Mouse (Mus musculus) mature B cell (primary cell): ENCODE results near the gene Olfr1258.
"Not testable (repeated sequence)": the region's sequence is repeated elsewhere in the genome, so short reads cannot be mapped to it uniquely, and the experiment has no call there.

Source experiments
- in situ Hi-C: fragments of 300-500 bp; cut with MboI; formaldehyde crosslinking; loops from 2 replicates; pipeline ENCODE4 v1.14.3; 2019

The Olfr1258 gene

DNA sequence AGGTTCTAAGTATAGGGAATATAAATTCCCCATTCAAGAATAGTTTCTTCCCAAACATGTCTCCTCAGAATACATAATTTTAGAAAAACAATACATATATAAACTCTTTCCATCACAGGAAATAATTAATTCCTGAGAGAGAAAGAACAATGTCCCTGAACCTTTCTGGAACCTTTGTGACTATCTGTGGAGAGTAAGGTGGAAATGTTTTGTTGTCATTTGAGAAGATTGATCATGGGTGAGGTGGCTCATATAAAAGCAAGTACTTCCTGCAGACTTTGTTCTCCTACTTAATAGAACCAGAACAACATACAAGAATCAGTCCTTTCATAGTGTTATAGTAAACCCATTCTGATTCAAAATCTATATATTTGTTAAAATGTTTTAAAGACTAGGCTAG, at the start of gene Olfr1258:
Olfr1258 (plus strand) TSS at position 301 of the 400 bp plus-strand sequence.
- in situ Hi-C loops = no loop called here

GRCm38 (mm10) chr2:89878137-89878536, 49.0 kb upstream of the Olfr1258 start, which contains the start of gene Olfr1257:
Gene Olfr1257 (plus strand): TSS chr2:89878437.
- in situ Hi-C loops = no loop called here

GRCm38 (mm10) chr2:89912616-89913015, 14.5 kb upstream of the Olfr1258 start:
- in situ Hi-C loops = not testable (repeated sequence)

- in situ Hi-C loops = no loop called here
Observed at GRCm38 (mm10) chr2:89948564-89948963, 21.5 kb downstream of the Olfr1258 start, which contains the start of gene Olfr1259. Gene Olfr1259 (minus strand): TSS chr2:89948664.

DNA sequence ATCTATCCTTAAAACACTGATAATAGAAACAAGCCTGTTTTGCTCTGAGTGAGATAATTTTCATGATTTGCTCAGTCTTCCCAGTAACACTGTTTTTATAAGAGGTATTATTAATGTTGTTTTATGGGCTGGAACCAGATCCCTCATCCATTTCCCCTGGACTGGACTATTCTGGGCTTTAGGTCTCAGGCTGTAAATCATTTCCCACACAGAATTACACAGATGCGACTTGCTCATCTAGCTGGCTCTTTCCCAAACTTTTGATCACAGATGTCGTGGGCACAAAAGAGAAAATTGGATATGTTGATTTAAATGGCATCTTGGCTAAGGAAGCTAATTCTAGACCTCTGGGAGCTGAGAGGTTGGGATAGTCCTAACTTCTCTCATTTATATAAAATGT, 47.1 kb downstream of the Olfr1258 start, which contains the start of gene Olfr1260:
Olfr1260 (plus strand) TSS at position 157 of the 400 bp plus-strand sequence.
- in situ Hi-C loops = no loop called here

- in situ Hi-C loops = no loop called here
Observed at GRCm38 (mm10) chr2:89977709-89978108, 50.6 kb downstream of the Olfr1258 start.
